Mouse (Mus musculus) brain, embryonic 14.5 days (tissue): Measurements from ENCODE around the gene Pdzd3.

ENCODE experiments used
- CTCF ChIP-seq: fragments of 200-500 bp; IDR thresholded peaks from 2 replicates; pipeline ENCODE4 v1.5.1; 2012; ENCODE audit warnings: inconsistent platforms, mild to moderate bottlenecking, moderate library complexity, borderline replicate concordance; ENCODE audit not compliant: insufficient read depth, insufficient read length; ENCODE audit errors: extremely low read depth
- POLR2A ChIP-seq: fragments of 200-500 bp; IDR thresholded peaks from 2 replicates; pipeline ENCODE4 v1.6.1; 2012; ENCODE audit warnings: mild to moderate bottlenecking, inconsistent platforms, borderline replicate concordance; ENCODE audit not compliant: poor library complexity, insufficient read depth, insufficient read length, severe bottlenecking; ENCODE audit errors: extremely low read depth

- TF ChIP-seq CTCF (no peak), POLR2A (no peak)
Measured at GRCm38 (mm10) chr9:44261388-44261787, 10.1 kb upstream of the Pdzd3 start.
